Mouse (Mus musculus): ENCODE results near the gene Rnaseh2c. TPM values are rescaled to one million over a fixed set of nuclear protein-coding genes. Genes with fewer than 3 reads are reported as not detected.

Rnaseh2c gene
- polyA plus RNA-seq, 2 experiments, result 103 to 107 TPM

DNA sequence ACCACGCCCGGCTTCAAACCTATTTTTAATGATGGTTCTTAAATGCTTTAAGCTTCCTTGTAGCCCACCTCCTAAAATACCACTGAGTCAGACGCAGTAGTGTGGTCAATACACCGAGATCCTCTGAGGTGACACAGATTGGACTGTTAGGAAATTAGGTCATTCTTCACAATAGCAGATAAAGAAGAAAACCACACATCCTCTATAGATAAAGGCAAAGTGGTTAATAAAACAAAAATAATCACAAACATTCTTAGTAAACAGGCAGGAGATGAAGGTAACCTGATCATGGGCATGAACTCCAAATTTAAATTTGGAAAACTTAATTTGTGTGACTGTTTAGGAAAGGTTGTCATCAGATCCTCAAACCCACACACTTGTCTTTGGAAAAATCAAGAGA is 18.3 kb downstream of the Rnaseh2c start:
- no peak for ATAC-seq (ENCODE audit: low FRiP score, low read depth)
- Histone ChIP-seq H3K9ac (ENCODE audit: low read depth, low read length, severe bottlenecking) (no peak overlapping the region), H3K27me3 (ENCODE audit: control insufficient read depth, insufficient read depth, low read length) (no peaks in the 10 kb centered on the region), H3K36me3 (ENCODE audit: control insufficient read depth, insufficient read depth, low read length) (no peaks in the 10 kb centered on the region), H3K4me2 (replicated peaks; ENCODE audit: low read depth, low read length, severe bottlenecking) (no peak overlapping the region), H3K27ac (replicated peaks; ENCODE audit: low read depth, low read length) (no peak overlapping the region), H3K4me3 (replicated peaks; ENCODE audit: low read length) (no peak overlapping the region), H3K9me3 (ENCODE audit: control insufficient read depth, low read length) (no peaks in the 10 kb centered on the region), H3K4me1 (ENCODE audit: control insufficient read depth, insufficient read depth, low read length) (no peaks in the 10 kb centered on the region)
- no peak for TF ChIP-seq POLR2A (IDR thresholded peaks at IDR 0.05; ENCODE audit: borderline replicate concordance, extremely low read depth, insufficient read depth, insufficient read length)
- no peak for DNase-seq (ENCODE audit: low spot score)
- 81% methylated on average over 4 of the region's 4 CpGs for WGBS

DNA sequence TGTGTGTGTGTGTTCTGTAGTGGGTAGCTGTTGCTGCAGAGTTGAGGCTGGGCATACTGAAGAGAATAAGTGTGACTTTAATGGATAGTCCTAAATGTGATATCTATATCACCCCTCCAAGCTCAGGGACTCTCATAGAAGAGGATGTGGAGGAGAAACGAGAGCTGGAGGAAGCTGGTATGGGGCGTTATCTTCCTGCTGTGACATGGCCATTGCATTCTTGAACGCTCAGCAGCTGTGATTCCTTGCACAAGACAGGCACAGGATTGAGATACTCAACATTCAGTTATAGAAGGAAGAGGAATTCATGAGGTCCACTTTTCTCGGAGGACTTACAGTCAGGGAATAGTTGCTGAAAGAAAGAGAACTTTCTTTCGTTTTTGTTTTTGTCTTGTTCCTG is 20.2 kb downstream of the Rnaseh2c start:
- H3K27me3 ChIP-seq (ENCODE audit: control insufficient read depth, insufficient read depth, low read length), result no peaks in the 10 kb centered on the region
- H3K27ac ChIP-seq (replicated peaks; ENCODE audit: low read depth, low read length), result no peak overlapping the region
- no peaks in the 10 kb centered on the region for H3K36me3 ChIP-seq (ENCODE audit: control insufficient read depth, insufficient read depth, low read length)
- no peaks in the 10 kb centered on the region for H3K4me1 ChIP-seq (ENCODE audit: control insufficient read depth, insufficient read depth, low read length)
- no peak overlapping the region for H3K4me2 ChIP-seq (replicated peaks; ENCODE audit: low read depth, low read length, severe bottlenecking)
- no peak for TF ChIP-seq POLR2A (IDR thresholded peaks at IDR 0.05; ENCODE audit: borderline replicate concordance, extremely low read depth, insufficient read depth, insufficient read length)
- no peaks in the 10 kb centered on the region for H3K9me3 ChIP-seq (ENCODE audit: control insufficient read depth, low read length)
- H3K9ac ChIP-seq (ENCODE audit: low read depth, low read length, severe bottlenecking), result no peak overlapping the region
- H3K4me3 ChIP-seq (replicated peaks; ENCODE audit: low read length), result no peak overlapping the region
- no peak for ATAC-seq (ENCODE audit: low FRiP score, low read depth)
- no peak for DNase-seq (ENCODE audit: low spot score)
- WGBS, result 73% methylated on average over 5 of the region's 5 CpGs

DNA sequence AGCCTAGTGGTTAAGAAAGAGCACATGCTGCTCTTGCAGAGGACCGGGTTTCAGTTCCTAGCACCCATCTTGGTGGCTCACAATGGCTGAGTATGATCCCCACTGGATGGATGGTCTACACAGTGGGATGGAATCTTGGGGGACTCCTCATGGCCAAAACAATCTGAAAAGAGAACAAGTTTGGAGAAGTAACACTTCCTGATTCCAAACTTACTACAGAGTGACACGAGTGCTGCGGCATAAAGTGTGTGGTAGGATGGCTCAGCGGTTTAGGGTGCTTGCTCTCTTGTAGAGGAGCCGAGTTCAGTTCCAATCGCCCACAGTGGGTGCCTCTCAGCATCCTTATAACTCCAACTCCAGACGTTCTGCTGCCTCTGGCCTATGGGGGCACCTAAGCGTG is 23.6 kb downstream of the Rnaseh2c start:
- no peaks in the 10 kb centered on the region for H3K36me3 ChIP-seq (ENCODE audit: control insufficient read depth, insufficient read depth, low read length)
- 88% methylated on average over 8 of the region's 8 CpGs for WGBS
- H3K4me3 ChIP-seq (replicated peaks; ENCODE audit: low read length), result no peak overlapping the region
- H3K9me3 ChIP-seq (ENCODE audit: control insufficient read depth, low read length), result no peaks in the 10 kb centered on the region
- no peaks in the 10 kb centered on the region for H3K27me3 ChIP-seq (ENCODE audit: control insufficient read depth, insufficient read depth, low read length)
- H3K9ac ChIP-seq (ENCODE audit: low read depth, low read length, severe bottlenecking), result no peak overlapping the region
- DNase-seq (ENCODE audit: low spot score) (no peak), ATAC-seq (ENCODE audit: low FRiP score, low read depth) (no peak)
- H3K27ac ChIP-seq (replicated peaks; ENCODE audit: low read depth, low read length), result no peak overlapping the region
- H3K4me2 ChIP-seq (replicated peaks; ENCODE audit: low read depth, low read length, severe bottlenecking), result no peak overlapping the region
- H3K4me1 ChIP-seq (ENCODE audit: control insufficient read depth, insufficient read depth, low read length), result no peaks in the 10 kb centered on the region
- TF ChIP-seq POLR2A (IDR thresholded peaks at IDR 0.05; ENCODE audit: borderline replicate concordance, extremely low read depth, insufficient read depth, insufficient read length), result no peak

DNA sequence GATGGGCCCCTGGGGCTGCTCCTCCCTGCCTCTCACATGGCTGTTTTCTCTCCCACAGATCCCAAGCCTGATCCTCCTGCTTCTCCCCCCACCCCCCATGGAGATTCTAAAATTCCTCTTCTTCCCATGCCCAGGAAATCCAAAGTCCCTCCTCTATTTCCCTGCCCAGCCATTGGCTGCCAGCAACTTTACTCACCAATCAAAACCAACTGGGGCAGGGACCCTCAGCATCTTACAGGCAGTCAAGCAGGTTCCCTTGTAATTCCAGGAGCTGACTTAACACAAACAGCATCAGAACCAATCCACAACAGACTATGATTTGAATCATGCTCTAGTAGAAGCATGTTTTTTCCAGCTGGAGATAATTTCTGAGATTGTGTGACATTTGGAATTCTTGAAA is 28.2 kb downstream of the Rnaseh2c start:
- Histone ChIP-seq H3K4me3 (replicated peaks; ENCODE audit: low read length) (no peak overlapping the region), H3K4me1 (ENCODE audit: control insufficient read depth, insufficient read depth, low read length) (no peaks in the 10 kb centered on the region), H3K9me3 (ENCODE audit: control insufficient read depth, low read length) (no peaks in the 10 kb centered on the region), H3K4me2 (replicated peaks; ENCODE audit: low read depth, low read length, severe bottlenecking) (no peak overlapping the region), H3K9ac (ENCODE audit: low read depth, low read length, severe bottlenecking) (no peak overlapping the region), H3K27ac (replicated peaks; ENCODE audit: low read depth, low read length) (no peak overlapping the region), H3K36me3 (ENCODE audit: control insufficient read depth, insufficient read depth, low read length) (no peaks in the 10 kb centered on the region), H3K27me3 (ENCODE audit: control insufficient read depth, insufficient read depth, low read length) (no peaks in the 10 kb centered on the region)
- DNase-seq (ENCODE audit: low spot score) (no peak), ATAC-seq (ENCODE audit: low FRiP score, low read depth) (no peak)
- TF ChIP-seq POLR2A (IDR thresholded peaks at IDR 0.05; ENCODE audit: borderline replicate concordance, extremely low read depth, insufficient read depth, insufficient read length), result no peak

DNA sequence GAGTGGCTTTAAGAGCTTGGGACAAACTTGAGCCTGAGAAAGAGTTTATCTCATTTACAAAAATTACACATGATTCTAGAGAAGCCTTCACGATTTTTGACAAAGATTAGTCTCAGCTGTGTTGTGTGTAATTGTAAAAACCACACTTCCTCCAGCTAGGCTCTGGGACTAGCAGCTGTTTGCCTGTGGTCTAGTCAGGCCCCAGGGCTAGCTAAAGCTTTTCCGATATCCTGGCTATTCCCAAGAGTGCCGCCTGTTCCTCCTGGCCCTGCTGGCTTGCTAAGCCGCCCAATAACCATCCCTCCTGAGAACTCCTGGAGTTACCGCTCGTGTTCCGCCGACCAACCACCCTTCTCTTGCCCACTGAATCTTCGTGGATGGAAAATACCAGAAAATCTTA is 30.4 kb downstream of the Rnaseh2c start:
- H3K27ac ChIP-seq (replicated peaks; ENCODE audit: low read depth, low read length), result no peak overlapping the region
- no peak overlapping the region for H3K4me3 ChIP-seq (replicated peaks; ENCODE audit: low read length)
- no peak for ATAC-seq (ENCODE audit: low FRiP score, low read depth)
- no peak overlapping the region for H3K4me2 ChIP-seq (replicated peaks; ENCODE audit: low read depth, low read length, severe bottlenecking)
- WGBS, result 63% methylated on average over 9 of the region's 9 CpGs
- TF ChIP-seq POLR2A (IDR thresholded peaks at IDR 0.05; ENCODE audit: borderline replicate concordance, extremely low read depth, insufficient read depth, insufficient read length), result no peak
- DNase-seq (ENCODE audit: low spot score), result no peak
- peaks cover 7% of the 10 kb centered on the region for H3K4me1 ChIP-seq (ENCODE audit: control insufficient read depth, insufficient read depth, low read length)
- no peaks in the 10 kb centered on the region for H3K27me3 ChIP-seq (ENCODE audit: control insufficient read depth, insufficient read depth, low read length)
- H3K36me3 ChIP-seq (ENCODE audit: control insufficient read depth, insufficient read depth, low read length), result no peaks in the 10 kb centered on the region
- H3K9ac ChIP-seq (ENCODE audit: low read depth, low read length, severe bottlenecking), result peak overlapping the region; percentile 7; the same call in 1 of the 2 replicates
- H3K9me3 ChIP-seq (ENCODE audit: control insufficient read depth, low read length), result no peaks in the 10 kb centered on the region

DNA sequence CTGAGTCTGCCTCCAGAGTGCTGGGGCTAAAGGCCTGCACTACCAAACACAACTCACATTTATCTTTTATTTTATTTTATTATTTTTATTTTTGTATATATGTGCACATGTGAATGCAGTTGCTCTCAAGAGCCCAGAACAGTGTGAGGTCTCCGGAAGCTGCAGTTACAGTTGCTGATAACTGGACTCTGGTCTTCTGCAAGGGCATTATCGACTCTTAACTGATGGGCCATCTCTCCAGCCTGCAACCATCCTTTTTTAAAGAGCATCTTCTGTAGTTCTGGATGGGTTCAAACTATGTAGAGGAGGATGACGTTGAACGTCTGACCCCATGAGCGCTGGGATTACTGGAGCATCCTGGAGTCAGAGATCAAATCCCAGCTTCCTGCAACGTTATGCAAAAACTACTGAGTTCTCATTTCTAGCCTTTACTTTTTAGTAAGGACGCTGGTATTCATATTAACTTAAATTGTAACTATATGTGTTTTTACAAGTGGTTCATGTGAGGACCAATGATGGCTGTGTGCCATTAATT is 34.4 kb downstream of the Rnaseh2c start:
- ATAC-seq (ENCODE audit: low FRiP score, low read depth) (no peak), DNase-seq (ENCODE audit: low spot score) (no peak)
- no peak overlapping the region for H3K27ac ChIP-seq (replicated peaks; ENCODE audit: low read depth, low read length)
- H3K9ac ChIP-seq (ENCODE audit: low read depth, low read length, severe bottlenecking), result no peak overlapping the region; the same call in 1 of the 2 replicates
- peak overlapping the region; percentile 95 for H3K4me2 ChIP-seq (replicated peaks; ENCODE audit: low read depth, low read length, severe bottlenecking)
- 73% methylated on average over 7 of the region's 7 CpGs for WGBS
- peaks cover 26% of the 10 kb centered on the region for H3K36me3 ChIP-seq (ENCODE audit: control insufficient read depth, insufficient read depth, low read length)
- H3K4me3 ChIP-seq (replicated peaks; ENCODE audit: low read length), result no peak overlapping the region; the same call in 1 of the 2 replicates
- peaks cover 18% of the 10 kb centered on the region for H3K4me1 ChIP-seq (ENCODE audit: control insufficient read depth, insufficient read depth, low read length)
- no peaks in the 10 kb centered on the region for H3K9me3 ChIP-seq (ENCODE audit: control insufficient read depth, low read length)
- no peak for TF ChIP-seq POLR2A (IDR thresholded peaks at IDR 0.05; ENCODE audit: borderline replicate concordance, extremely low read depth, insufficient read depth, insufficient read length)
- H3K27me3 ChIP-seq (ENCODE audit: control insufficient read depth, insufficient read depth, low read length), result no peaks in the 10 kb centered on the region
